Mouse (Mus musculus): ENCODE measurements around the gene Tmem88. TPM values are rescaled to one million over a fixed set of nuclear protein-coding genes. Genes with fewer than 3 reads are reported as not detected.

Tmem88 gene
- polyA plus RNA-seq, 1 experiment = 0.16 TPM

DNA sequence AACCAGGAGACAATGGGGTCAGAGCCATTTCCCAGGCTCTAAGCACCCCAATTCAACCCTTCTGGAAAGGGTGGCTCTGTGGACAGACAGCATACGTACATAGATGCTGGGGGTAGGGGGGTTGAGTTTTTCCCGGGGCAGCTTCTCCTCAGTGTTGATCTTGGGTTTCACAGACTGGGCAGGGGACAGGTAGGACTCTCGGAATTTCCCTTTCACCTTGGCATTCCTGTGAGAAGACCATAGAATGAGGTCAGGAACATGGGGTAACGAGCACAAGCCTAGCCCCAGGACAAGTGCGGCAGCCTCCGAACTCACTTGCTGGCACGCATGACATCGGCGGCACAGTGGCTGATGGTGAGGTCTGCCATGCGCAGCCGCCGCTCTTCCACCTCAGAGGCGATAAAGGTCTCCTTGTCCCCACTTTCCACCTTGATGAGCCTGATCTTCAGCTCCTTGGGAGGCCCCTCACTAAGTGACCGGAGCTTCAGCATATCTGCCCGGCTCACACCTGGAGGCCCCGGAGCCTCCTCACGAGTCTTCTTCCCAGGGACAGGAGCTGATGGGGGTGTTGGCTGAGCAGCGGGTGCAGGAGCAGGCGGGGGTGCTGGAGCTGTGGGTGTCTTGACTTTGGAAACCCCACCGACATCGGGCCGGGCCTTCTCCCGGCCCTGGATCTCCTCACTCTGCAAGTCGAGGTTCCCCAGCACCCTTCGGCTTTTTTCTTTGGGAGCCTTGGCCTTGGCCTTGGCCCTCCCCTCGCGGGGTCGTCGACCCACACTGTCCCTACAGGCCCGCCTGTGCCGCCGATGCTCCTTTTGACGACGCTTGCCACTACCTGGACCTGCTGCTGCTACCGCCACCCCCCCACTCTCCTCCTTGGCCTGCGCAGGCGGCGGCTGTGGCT is 5.9 kb upstream of the Tmem88 start:
- Histone ChIP-seq H3K79me3 (ENCODE audit: low read depth) (peaks cover 17% of the 10 kb centered on the region), H3K79me2 (ENCODE audit: control insufficient read depth, insufficient read depth) (peaks cover 42% of the 10 kb centered on the region), H3K27me3 (ENCODE audit: control insufficient read depth, insufficient read depth, insufficient read length) (no peaks in the 10 kb centered on the region), H3ac (ENCODE audit: control insufficient read depth, insufficient read length, low read depth) (no peak overlapping the region), H3K36me3 (ENCODE audit: control insufficient read depth, insufficient read depth) (peaks cover 72% of the 10 kb centered on the region), H3K4me3 (ENCODE audit: insufficient read depth, poor library complexity, severe bottlenecking) (no peak overlapping the region)
- no peak for TF ChIP-seq MAX (IDR thresholded peaks at IDR 0.05)

DNA sequence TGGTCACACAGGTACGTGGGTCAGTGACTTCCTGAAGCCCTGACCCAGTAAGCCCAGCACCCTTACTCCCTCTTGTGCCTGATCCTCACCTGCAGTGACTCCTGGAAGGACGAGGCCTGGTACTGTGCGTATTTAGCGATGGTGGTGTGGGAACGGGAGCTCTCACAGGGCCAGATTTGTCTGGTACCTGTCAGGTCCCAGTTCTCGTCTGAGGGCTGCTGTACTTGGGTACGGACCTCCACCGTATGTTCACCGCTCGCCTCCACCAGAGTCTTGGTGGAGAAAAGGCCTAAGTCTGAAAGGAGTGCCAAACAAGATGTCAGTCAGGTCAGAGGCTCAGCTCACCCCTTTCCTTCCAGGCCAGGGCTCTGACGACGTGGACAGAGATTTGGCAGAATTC is 4.0 kb upstream of the Tmem88 start:
- Histone ChIP-seq H3ac (ENCODE audit: control insufficient read depth, insufficient read length, low read depth) (no peak overlapping the region), H3K4me3 (ENCODE audit: insufficient read depth, poor library complexity, severe bottlenecking) (no peak overlapping the region), H3K36me3 (ENCODE audit: control insufficient read depth, insufficient read depth) (peaks cover 61% of the 10 kb centered on the region), H3K27me3 (ENCODE audit: control insufficient read depth, insufficient read depth, insufficient read length) (no peaks in the 10 kb centered on the region), H3K79me3 (ENCODE audit: low read depth) (no peaks in the 10 kb centered on the region), H3K79me2 (ENCODE audit: control insufficient read depth, insufficient read depth) (peaks cover 22% of the 10 kb centered on the region)
- no peak for TF ChIP-seq MYOD1 (IDR thresholded peaks at IDR 0.05; ENCODE audit: control insufficient read depth, insufficient read length, low read depth)
- no peak for TF ChIP-seq CTCF (IDR thresholded peaks at IDR 0.05; ENCODE audit: control insufficient read depth, insufficient read depth, insufficient read length)
- no peak for TF ChIP-seq USF1 (IDR thresholded peaks at IDR 0.05; ENCODE audit: low read depth)
- TF ChIP-seq CEBPB (IDR thresholded peaks at IDR 0.05; ENCODE audit: low read depth) = no peak
- no peak for TF ChIP-seq MAX (IDR thresholded peaks at IDR 0.05)
- TF ChIP-seq FOSL1 (IDR thresholded peaks at IDR 0.05; ENCODE audit: insufficient read depth, low read length, poor library complexity, severe bottlenecking) = no peak
- TF ChIP-seq MYOG (IDR thresholded peaks at IDR 0.05; ENCODE audit: control insufficient read depth, extremely low read depth, insufficient read length) = no peak

DNA sequence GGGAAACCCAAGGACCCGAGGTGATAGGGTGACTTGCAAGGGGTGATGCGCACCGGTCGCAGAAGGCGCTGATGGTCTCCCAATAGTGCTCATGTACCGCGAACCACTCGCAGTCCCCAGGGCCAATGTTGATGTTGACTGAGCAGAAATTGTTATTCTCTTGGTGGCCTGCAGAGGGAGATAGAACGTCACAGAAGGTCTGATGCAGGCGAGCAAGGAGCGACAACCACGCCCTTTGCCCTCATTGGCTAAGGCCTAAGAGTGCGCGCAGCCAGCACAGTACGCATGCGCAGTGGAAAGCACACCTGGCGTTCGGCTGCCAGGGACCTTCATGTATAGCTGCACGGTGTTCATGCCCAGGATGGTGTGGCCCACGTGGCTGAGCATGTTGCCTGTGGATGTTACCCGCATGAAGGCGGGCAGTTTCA is 3.2 kb upstream of the Tmem88 start:
- H3ac ChIP-seq (ENCODE audit: control insufficient read depth, insufficient read length, low read depth) = no peak overlapping the region
- TF ChIP-seq CTCF (IDR thresholded peaks at IDR 0.05; ENCODE audit: control insufficient read depth, insufficient read depth, insufficient read length) (peak; percentile 48), USF1 (IDR thresholded peaks at IDR 0.05; ENCODE audit: low read depth) (no peak)
- no peaks in the 10 kb centered on the region for H3K79me3 ChIP-seq (ENCODE audit: low read depth)
- H3K79me2 ChIP-seq (ENCODE audit: control insufficient read depth, insufficient read depth) = peaks cover 22% of the 10 kb centered on the region
- H3K4me3 ChIP-seq (ENCODE audit: insufficient read depth, poor library complexity, severe bottlenecking) = no peak overlapping the region
- H3K27me3 ChIP-seq (ENCODE audit: control insufficient read depth, insufficient read depth, insufficient read length) = no peaks in the 10 kb centered on the region
- peaks cover 55% of the 10 kb centered on the region for H3K36me3 ChIP-seq (ENCODE audit: control insufficient read depth, insufficient read depth)

- Histone ChIP-seq H3K4me3 (ENCODE audit: insufficient read depth, poor library complexity, severe bottlenecking) (no peak overlapping the region), H3ac (ENCODE audit: control insufficient read depth, insufficient read length, low read depth) (no peak overlapping the region), H3K36me3 (ENCODE audit: control insufficient read depth, insufficient read depth) (peaks cover 48% of the 10 kb centered on the region), H3K27me3 (ENCODE audit: control insufficient read depth, insufficient read depth, insufficient read length) (no peaks in the 10 kb centered on the region), H3K79me2 (ENCODE audit: control insufficient read depth, insufficient read depth) (peaks cover 17% of the 10 kb centered on the region), H3K79me3 (ENCODE audit: low read depth) (no peaks in the 10 kb centered on the region)
- TF ChIP-seq USF1 (IDR thresholded peaks at IDR 0.05; ENCODE audit: low read depth) = no peak
- TF ChIP-seq MAX (IDR thresholded peaks at IDR 0.05) = no peak
- TF ChIP-seq CEBPB (IDR thresholded peaks at IDR 0.05; ENCODE audit: low read depth) = no peak
Observed at GRCm38 (mm10) chr11:69400083-69400850, 2.2 kb upstream of the Tmem88 start.

DNA sequence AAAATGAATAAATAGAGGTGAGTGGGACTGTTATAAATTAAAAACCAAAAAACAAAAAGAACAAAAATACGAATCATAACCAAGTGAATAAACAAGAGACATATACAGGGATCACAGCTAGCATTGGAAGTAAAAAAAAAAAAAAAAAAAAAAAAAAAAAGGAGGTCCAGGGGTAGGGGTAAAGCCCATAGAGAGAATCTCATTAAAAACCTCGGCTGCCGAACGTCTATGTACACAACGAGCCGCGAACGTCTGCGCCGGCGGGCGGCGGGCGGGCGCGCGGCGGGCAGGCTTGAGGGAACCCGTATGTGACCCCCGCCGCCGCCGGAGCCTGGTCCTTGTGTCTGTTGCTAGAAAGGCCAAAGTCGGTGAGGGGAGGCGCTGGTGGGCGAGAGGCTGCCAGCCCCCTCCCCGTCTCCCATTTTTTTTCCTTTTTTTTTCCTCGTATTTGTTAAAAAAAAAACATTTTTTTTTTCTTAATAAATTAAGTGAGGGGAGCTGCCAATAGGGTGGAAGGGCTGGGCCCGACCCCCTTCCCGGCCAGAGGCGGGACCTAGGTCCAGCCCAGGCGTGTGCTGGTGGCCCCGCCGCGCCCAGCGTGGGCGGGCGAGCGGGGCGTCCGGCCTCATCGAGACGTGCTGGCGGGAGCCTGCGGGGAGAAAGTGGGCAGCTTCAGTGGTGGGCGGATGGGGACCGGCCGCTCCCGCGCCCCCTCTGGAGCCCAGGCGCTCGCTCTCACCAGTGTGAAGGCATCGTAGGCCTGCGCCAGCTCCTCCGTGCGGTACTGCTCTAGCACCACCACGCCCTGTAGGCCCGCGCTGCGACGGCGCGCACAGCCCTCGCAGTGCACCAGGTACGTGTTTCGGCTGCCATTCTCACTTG is 1.4 kb upstream of the Tmem88 start:
- Histone ChIP-seq H3K79me3 (ENCODE audit: low read depth) (peaks cover 4% of the 10 kb centered on the region), H3K79me2 (ENCODE audit: control insufficient read depth, insufficient read depth) (peaks cover 16% of the 10 kb centered on the region), H3ac (ENCODE audit: control insufficient read depth, insufficient read length, low read depth) (no peak overlapping the region), H3K36me3 (ENCODE audit: control insufficient read depth, insufficient read depth) (peaks cover 41% of the 10 kb centered on the region), H3K4me3 (ENCODE audit: insufficient read depth, poor library complexity, severe bottlenecking) (no peak overlapping the region), H3K27me3 (ENCODE audit: control insufficient read depth, insufficient read depth, insufficient read length) (no peaks in the 10 kb centered on the region)
- TF ChIP-seq CTCF (IDR thresholded peaks at IDR 0.05; ENCODE audit: control insufficient read depth, insufficient read depth, insufficient read length) = no peak
- TF ChIP-seq USF1 (IDR thresholded peaks at IDR 0.05; ENCODE audit: low read depth) = no peak
- no peak for TF ChIP-seq MAX (IDR thresholded peaks at IDR 0.05)
- no peak for TF ChIP-seq CEBPB (IDR thresholded peaks at IDR 0.05; ENCODE audit: low read depth)
- no peak for TF ChIP-seq FOSL1 (IDR thresholded peaks at IDR 0.05; ENCODE audit: insufficient read depth, low read length, poor library complexity, severe bottlenecking)
- no peak for TF ChIP-seq MYOG (IDR thresholded peaks at IDR 0.05; ENCODE audit: control insufficient read depth, extremely low read depth, insufficient read length)

All from C2C12 (cell line).